In the genomic region with DNA sequence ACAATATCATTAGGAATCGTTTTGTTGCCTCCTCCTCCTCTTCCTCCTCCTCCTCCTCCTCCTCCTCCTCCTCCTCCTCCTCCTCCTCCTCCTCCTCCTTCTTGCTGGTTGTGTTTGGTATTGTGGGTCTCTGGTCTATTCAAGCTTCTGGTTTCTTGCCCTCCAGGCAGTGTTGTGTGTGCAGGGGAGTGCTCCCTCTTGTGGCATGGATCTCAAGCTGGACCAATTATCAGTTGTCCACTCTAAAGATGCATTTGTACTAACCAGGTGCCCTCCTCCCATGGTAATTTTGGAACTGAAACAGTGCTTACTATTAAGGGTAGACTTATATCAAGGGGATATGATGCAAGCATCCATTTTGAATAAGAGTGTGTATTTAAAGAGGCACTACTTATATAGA, we compare ENCODE assay signal across 11 mouse cellular contexts. TPM values are rescaled to one million over a fixed set of nuclear protein-coding genes. Genes with fewer than 3 reads are reported as not detected.
A peak's percentile ranks its signal among the peaks of the same experiment; 100 is the strongest.
DNase-seq lines count a peak whose midpoint lies in the region; ATAC-seq and TF ChIP-seq lines count a peak whose summit lies in the region.
"Had no signal": no experiment of that assay in that cellular context is flagged by ENCODE, and none has a peak within 500 bp of the region (broad histone marks: within the 10 kb centered on the region; RNA-seq: fewer than 3 reads in every experiment).

No protein-coding gene starts in this region.

- no peak for DNase-seq in forebrain, postnatal 0 days
- DNase-seq in forebrain, embryonic 10.5 days (ENCODE audit: extremely low spot score, low spot score), result no peak
- no peak for DNase-seq in liver, postnatal 0 days
- DNase-seq in liver, result no peak
- DNase-seq in Patski (ENCODE audit: low read depth, low spot score), result no peak
- DNase-seq in lung, postnatal 36 days, result peak; percentile 41
- no peak for DNase-seq in heart, adult 11 months
- DNase-seq: right cerebral cortex, adult 18-20 months had no signal

- POLR2A ChIA-PET in Patski (lab: Charles Lee), result no interaction called here

- no peak for TF ChIP-seq EP300 in liver, postnatal 0 days (IDR thresholded peaks at IDR 0.05; ENCODE audit: low read depth)

- H3K9me3 ChIP-seq in forebrain, postnatal 0 days (ENCODE audit: low read length), result no peaks in the 10 kb centered on the region
- no peaks in the 10 kb centered on the region for H3K9me3 ChIP-seq in forebrain, embryonic 10.5 days
- H3K9me3 ChIP-seq in liver, postnatal 0 days (ENCODE audit: low read length), result no peaks in the 10 kb centered on the region
- H3K9me3 ChIP-seq in forebrain, embryonic 12.5 days, result no peaks in the 10 kb centered on the region
- H3K9me3 ChIP-seq: heart, embryonic 13.5 days had no signal

- TF ChIP-seq CTCF in forebrain, postnatal 0 days (IDR thresholded peaks at IDR 0.05; ENCODE audit: low read depth), result peak; percentile 26; the same call in 1 of the 2 replicates
- peak; percentile 46 for TF ChIP-seq CTCF in liver, postnatal 0 days (IDR thresholded peaks at IDR 0.05; ENCODE audit: low read depth)
- peak; percentile 58 for TF ChIP-seq CTCF in Patski (IDR thresholded peaks at IDR 0.05)

- no peak for ATAC-seq in forebrain, postnatal 0 days
- ATAC-seq in liver, postnatal 0 days, result no peak
- no peak for ATAC-seq in Patski
- ATAC-seq in forebrain, embryonic 12.5 days (ENCODE audit: low FRiP score), result no peak

- in situ Hi-C loops in Patski (cut with MboI; ENCODE audit: low pct_unique_long_range_greater_than_20kb), result no loop called here

- no peaks in the 10 kb centered on the region for H3K27me3 ChIP-seq in forebrain, postnatal 0 days (ENCODE audit: insufficient read depth, low read length)
- peaks cover 7% of the 10 kb centered on the region; the same call in 1 of the 2 replicates for H3K27me3 ChIP-seq in forebrain, embryonic 10.5 days (ENCODE audit: poor library complexity, severe bottlenecking)
- no peaks in the 10 kb centered on the region for H3K27me3 ChIP-seq in liver, postnatal 0 days (ENCODE audit: insufficient read depth, low read length)
- H3K27me3 ChIP-seq in Patski, result no peaks in the 10 kb centered on the region
- no peaks in the 10 kb centered on the region for H3K27me3 ChIP-seq in forebrain, embryonic 12.5 days
- H3K27me3 ChIP-seq: heart, embryonic 13.5 days had no signal

- no peak overlapping the region for H3K4me3 ChIP-seq in forebrain, postnatal 0 days (ENCODE audit: low read depth, low read length)
- H3K4me3 ChIP-seq in forebrain, embryonic 10.5 days, result no peak overlapping the region
- H3K4me3 ChIP-seq in liver, postnatal 0 days (ENCODE audit: low read depth, low read length), result no peak overlapping the region
- H3K4me3 ChIP-seq in forebrain, embryonic 12.5 days (replicated peaks), result no peak overlapping the region
- H3K4me3 ChIP-seq: heart, embryonic 13.5 days had no signal

- 86% methylated on average over 1 of the region's 1 CpGs for WGBS in forebrain, postnatal 0 days
- WGBS in forebrain, embryonic 10.5 days, result 84% methylated on average over 1 of the region's 1 CpGs
- WGBS in liver, postnatal 0 days (ENCODE audit: insufficient replicate concordance), result 69% methylated on average over 1 of the region's 1 CpGs
- WGBS in forebrain, embryonic 12.5 days, result 86% methylated on average over 1 of the region's 1 CpGs

- no peaks in the 10 kb centered on the region for H3K36me3 ChIP-seq in forebrain, postnatal 0 days (ENCODE audit: insufficient read depth)
- no peaks in the 10 kb centered on the region for H3K36me3 ChIP-seq in forebrain, embryonic 10.5 days (replicated peaks)
- no peaks in the 10 kb centered on the region for H3K36me3 ChIP-seq in liver, postnatal 0 days (replicated peaks; ENCODE audit: insufficient read depth, low read length)
- no peaks in the 10 kb centered on the region for H3K36me3 ChIP-seq in forebrain, embryonic 12.5 days (replicated peaks)
- H3K36me3 ChIP-seq: G1E; heart, embryonic 13.5 days had no signal

- no peak overlapping the region for H3K4me2 ChIP-seq in forebrain, postnatal 0 days (ENCODE audit: low read depth)
- H3K4me2 ChIP-seq in liver, postnatal 0 days (ENCODE audit: low read depth, low read length), result no peak overlapping the region
- H3K4me2 ChIP-seq in forebrain, embryonic 12.5 days, result no peak overlapping the region
- H3K4me2 ChIP-seq: heart, embryonic 13.5 days had no signal

- CTCF ChIA-PET in Patski (lab: Charles Lee), result interaction anchor here (1.0 to 1.9 kb wide), 6 partner anchors 9 to 161 kb away, joined by 3 to 4 read pairs (median 3); no protein-coding TSS in a partner anchor

- no peak overlapping the region for H3K27ac ChIP-seq in forebrain, postnatal 0 days (ENCODE audit: low read depth, low read length)
- no peak overlapping the region for H3K27ac ChIP-seq in forebrain, embryonic 10.5 days
- no peak overlapping the region for H3K27ac ChIP-seq in liver, postnatal 0 days (ENCODE audit: low read depth)
- H3K27ac ChIP-seq in forebrain, embryonic 12.5 days, result no peak overlapping the region
- H3K27ac ChIP-seq: heart, embryonic 13.5 days had no signal

- no peak overlapping the region for H3K9ac ChIP-seq in forebrain, postnatal 0 days
- no peak overlapping the region for H3K9ac ChIP-seq in liver, postnatal 0 days (replicated peaks)
- no peak overlapping the region for H3K9ac ChIP-seq in forebrain, embryonic 12.5 days
- H3K9ac ChIP-seq: heart, embryonic 13.5 days had no signal

- H3K4me1 ChIP-seq in forebrain, postnatal 0 days (ENCODE audit: insufficient read depth), result no peaks in the 10 kb centered on the region
- no peaks in the 10 kb centered on the region for H3K4me1 ChIP-seq in forebrain, embryonic 10.5 days
- no peaks in the 10 kb centered on the region for H3K4me1 ChIP-seq in liver, postnatal 0 days (ENCODE audit: insufficient read depth)
- no peaks in the 10 kb centered on the region for H3K4me1 ChIP-seq in forebrain, embryonic 12.5 days
- H3K4me1 ChIP-seq: heart, embryonic 13.5 days had no signal

RNA-seq across cellular contexts. Expression of a gene that starts 14.7 kb away (rescaled TPM):
- 3.1 and 5.2 TPM in 2 replicates for total RNA-seq in forebrain, postnatal 0 days (2014; rRNA removed)
- polyA plus RNA-seq in forebrain, postnatal 0 days (2015; fragmentation: Nextera tagmentation; extraction: Ambion mirVana), result 1.4 and 1.8 TPM in 2 replicates
- polyA plus RNA-seq in forebrain, embryonic 10.5 days (2016; fragmentation: Nextera tagmentation; extraction: Ambion mirVana), result 2.2 and 2.4 TPM in 2 replicates
- 0.72 and 0.89 TPM in 2 replicates for polyA plus RNA-seq in liver, postnatal 0 days (2015; fragmentation: Nextera tagmentation; extraction: Ambion mirVana)
- 11.2 TPM for polyA plus RNA-seq in Patski (2021)
- 0.76 and 1.0 TPM in 2 replicates for polyA plus RNA-seq in forebrain, embryonic 12.5 days (2016; fragmentation: Nextera tagmentation; extraction: Ambion mirVana)
- polyA plus RNA-seq: G1E had no signal
